Mouse (Mus musculus) MEL (cell line): ENCODE results near the gene Hist2h2aa1.

ENCODE experiments used
- CHD1 ChIP-seq: IDR thresholded peaks from 2 replicates; pipeline ENCODE4 v1.6.1; 2012; ENCODE audit warnings: low read depth, mild to moderate bottlenecking, inconsistent platforms, low read length, improper control_type of control experiment
- CHD2 ChIP-seq: IDR thresholded peaks from 2 replicates; pipeline ENCODE4 v1.6.1; 2011; ENCODE audit warnings: low read length, improper control_type of control experiment
- CTCF ChIP-seq, 3 experiments: IDR thresholded peaks in 2 of 3; conservative IDR thresholded peaks in 1 of 3; 2 replicates each; pipeline ENCODE4 v1.5.1; 2011 to 2012; ENCODE audit warnings: low read length in 3 of 3, low read depth in 2 of 3, mild to moderate bottlenecking in 2 of 3, improper control_type of control experiment in 1 of 3, inconsistent platforms in 1 of 3, mixed read lengths in 1 of 3, moderate library complexity in 1 of 3; ENCODE audit not compliant: control insufficient read depth in 1 of 3, insufficient read depth in 1 of 3, poor library complexity in 1 of 3, severe bottlenecking in 1 of 3
- ELF1 ChIP-seq: IDR thresholded peaks from 2 replicates; pipeline ENCODE4 v1.6.1; 2014; ENCODE audit warnings: low read depth, mild to moderate bottlenecking, inconsistent platforms, low read length, improper control_type of control experiment, moderate library complexity
- GATA1 ChIP-seq: IDR thresholded peaks from 2 replicates; pipeline ENCODE4 v1.6.1; 2011; ENCODE audit warnings: low read depth, low read length, improper control_type of control experiment
- HCFC1 ChIP-seq: IDR thresholded peaks from 2 replicates; pipeline ENCODE4 v1.6.1; 2012; ENCODE audit warnings: low read depth, mild to moderate bottlenecking, inconsistent platforms, low read length, improper control_type of control experiment, moderate library complexity
- MAX ChIP-seq: IDR thresholded peaks from 2 replicates; pipeline ENCODE4 v1.6.1; 2011; ENCODE audit warnings: low read length, improper control_type of control experiment
- MXI1 ChIP-seq: IDR thresholded peaks from 2 replicates; pipeline ENCODE4 v1.6.1; 2011; ENCODE audit warnings: mild to moderate bottlenecking, low read depth, low read length, improper control_type of control experiment
- POLR2A ChIP-seq, 2 experiments: IDR thresholded peaks; 2 replicates each; pipeline ENCODE4 v1.6.1; 2011 to 2012; ENCODE audit warnings: low read length in 2 of 2, mild to moderate bottlenecking in 2 of 2, control low read depth in 1 of 2, improper control_type of control experiment in 1 of 2, low read depth in 1 of 2, moderate library complexity in 1 of 2; ENCODE audit not compliant: control insufficient read depth in 1 of 2, insufficient read depth in 1 of 2, poor library complexity in 1 of 2
- RAD21 ChIP-seq: IDR thresholded peaks from 2 replicates; pipeline ENCODE4 v1.6.1; 2011; ENCODE audit warnings: mild to moderate bottlenecking, low read depth, low read length, improper control_type of control experiment
- SMC3 ChIP-seq: IDR thresholded peaks from 2 replicates; pipeline ENCODE4 v1.6.1; 2011; ENCODE audit warnings: low read depth, low read length, improper control_type of control experiment
- TAL1 ChIP-seq: IDR thresholded peaks from 2 replicates; pipeline ENCODE4 v1.6.1; 2012; ENCODE audit warnings: mild to moderate bottlenecking, inconsistent platforms, low read length, moderate library complexity, mixed read lengths
- TCF12 ChIP-seq: IDR thresholded peaks from 2 replicates; pipeline ENCODE4 v1.6.1; 2014; ENCODE audit warnings: low read depth, mild to moderate bottlenecking, inconsistent platforms, low read length, improper control_type of control experiment, moderate library complexity
- ZMIZ1 ChIP-seq: IDR thresholded peaks from 2 replicates; pipeline ENCODE4 v1.6.1; 2012; ENCODE audit warnings: low read depth, mild to moderate bottlenecking, inconsistent platforms, low read length, improper control_type of control experiment, moderate library complexity

- TF ChIP-seq POLR2A (IDR thresholded peaks at IDR 0.05; ENCODE audit: control insufficient read depth in 1 of 2, insufficient read depth in 1 of 2, low read depth in 1 of 2, low read length in 2 of 2, poor library complexity in 1 of 2) (peak; percentile 79 to 83), TCF12 (no peak), CHD1 (no peak), ZMIZ1 (no peak), CTCF (IDR thresholded peaks at IDR 0.05 in 2 of 3, conservative IDR thresholded peaks at IDR 0.05 in 1 of 3; ENCODE audit: control insufficient read depth in 1 of 3, insufficient read depth in 1 of 3, low read depth in 2 of 3, low read length in 3 of 3, poor library complexity in 1 of 3, severe bottlenecking in 1 of 3) (peak in 2 of 3 experiments; percentile 93 to 100; a peak in 4 of 6 replicates), TAL1 (no peak), GATA1 (no peak), SMC3 (no peak), CHD2 (no peak), MAX (no peak), RAD21 (no peak), HCFC1 (no peak), ELF1 (no peak), MXI1 (no peak)
Observed at GRCm38 (mm10) chr3:96277800-96278624, 32.7 kb downstream of the Hist2h2aa1 start.
